Mouse (Mus musculus) heart, embryonic 14.5 days (tissue): ENCODE measurements around the gene Fads1. TPM values are rescaled to one million over a fixed set of nuclear protein-coding genes. Genes with fewer than 3 reads are reported as not detected.

Experiments used
- ATAC-seq: fragments of 200-750 bp; cut with Nextera tagmentation; 2 replicates; pipeline ENCODE4 v1.8.0; 2017; ENCODE audit warnings: low read depth, moderate TSS enrichment; ENCODE audit not compliant: insufficient number of reproducible peaks, insufficient read depth, low FRiP score
- H3K27ac ChIP-seq, 2 experiments: fragments of 200-500 bp in 1 of 2; fragments of 300-500 bp in 1 of 2; sonication (generic) in 1 of 2; replicated peaks in 1 of 2; 2 replicates each; pipeline ENCODE4 v1.5.1; 2012 to 2014; ENCODE audit warnings: low read depth in 2 of 2, low read length in 2 of 2, control low read depth in 1 of 2, mild to moderate bottlenecking in 1 of 2, mixed read lengths in 1 of 2; ENCODE audit not compliant: control insufficient read depth in 1 of 2, insufficient read depth in 1 of 2
- H3K27me3 ChIP-seq: fragments of 300-500 bp; sonication (generic); 2 replicates; pipeline ENCODE4 v1.6.1; 2014; ENCODE audit warnings: mild to moderate bottlenecking, low read length, control low read depth; ENCODE audit not compliant: control insufficient read depth, insufficient read depth
- H3K36me3 ChIP-seq: fragments of 300-500 bp; sonication (generic); 2 replicates; pipeline ENCODE4 v1.6.1; 2014; ENCODE audit warnings: mild to moderate bottlenecking, control low read depth, low read length, mixed read lengths; ENCODE audit not compliant: control insufficient read depth, insufficient read depth
- H3K4me1 ChIP-seq, 2 experiments: fragments of 200-500 bp in 1 of 2; fragments of 300-500 bp in 1 of 2; sonication (generic) in 1 of 2; 2 replicates each; pipeline ENCODE4 v1.6.1; 2012 to 2014; ENCODE audit warnings: low read length in 2 of 2, control low read depth in 1 of 2, mixed read lengths in 1 of 2; ENCODE audit not compliant: control insufficient read depth in 2 of 2, insufficient read depth in 2 of 2
- H3K4me2 ChIP-seq: fragments of 300-500 bp; sonication (generic); 2 replicates; pipeline ENCODE4 v1.6.1; 2014; ENCODE audit warnings: mild to moderate bottlenecking, low read length
- H3K4me3 ChIP-seq, 2 experiments: fragments of 200-500 bp in 1 of 2; fragments of 300-500 bp in 1 of 2; sonication (generic) in 1 of 2; 2 replicates each; pipeline ENCODE4 v1.5.1; 2012 to 2014; ENCODE audit warnings: low read length in 2 of 2, mild to moderate bottlenecking in 2 of 2, control low read depth in 1 of 2, low read depth in 1 of 2, moderate library complexity in 1 of 2; ENCODE audit not compliant: control insufficient read depth in 1 of 2, insufficient read depth in 1 of 2
- H3K9ac ChIP-seq: fragments of 300-500 bp; sonication (generic); 2 replicates; pipeline ENCODE4 v1.6.1; 2014; ENCODE audit warnings: mild to moderate bottlenecking, low read length
- H3K9me3 ChIP-seq: fragments of 300-500 bp; sonication (generic); 2 replicates; pipeline ENCODE4 v1.6.1; 2016; ENCODE audit warnings: low read length, control low read depth; ENCODE audit not compliant: control insufficient read depth
- WGBS: fragments of 180-500 bp; shearing (Covaris S2); extraction: QIAGEN DNeasy Blood & Tissue Kit; methylation state at CpG from one replicate; pipeline ENCODE4 v1.1.7; 2014; 5-methylcytosine and 5-hydroxymethylcytosine counted together
- polyA plus RNA-seq: library from polyadenylated mRNA; unstranded; fragments of >200 nt; fragmentation: Nextera tagmentation; extraction: Ambion mirVana; gene quantifications from 2 replicates; pipeline ENCODE4 v1.2.1, GENCODE M21; 2014

Gene Fads1
- polyA plus RNA-seq, 1 experiment from 2014 or later = 39.8 TPM

- no peaks in the 10 kb centered on the region for H3K36me3 ChIP-seq
- no peaks in the 10 kb centered on the region for H3K27me3 ChIP-seq
- ATAC-seq = no peak
- peak overlapping the region in 1 of 2 experiments; percentile 73; a peak in 2 of 4 replicates for H3K27ac ChIP-seq
- H3K4me2 ChIP-seq = no peak overlapping the region; the same call in 1 of the 2 replicates
- 0 out of 2 replicates have a peak, but pooled peaks cover 2% of the 10 kb centered on the region for H3K9me3 ChIP-seq
- WGBS = 30% methylated on average over 7 of the region's 7 CpGs
- H3K4me1 ChIP-seq = peaks cover 14 to 18% of the 10 kb centered on the region in 2 experiments
- H3K4me3 ChIP-seq = no peak overlapping the region
- no peak overlapping the region for H3K9ac ChIP-seq
Measured at GRCm38 (mm10) chr19:10176941-10177372, 5.7 kb upstream of the Fads1 start.

GRCm38 (mm10) chr19:10181225-10181624 is 1.5 kb upstream of the Fads1 start:
- H3K4me2 ChIP-seq = no peak overlapping the region
- H3K27ac ChIP-seq = no peak overlapping the region
- no peak for ATAC-seq
- H3K4me3 ChIP-seq = no peak overlapping the region
- 86% methylated on average over 7 of the region's 7 CpGs for WGBS
- no peaks in the 10 kb centered on the region for H3K27me3 ChIP-seq
- H3K36me3 ChIP-seq = peaks cover 17% of the 10 kb centered on the region
- no peak overlapping the region for H3K9ac ChIP-seq
- peaks cover 19 to 31% of the 10 kb centered on the region in 2 experiments for H3K4me1 ChIP-seq
- H3K9me3 ChIP-seq = 0 out of 2 replicates have a peak, but pooled peaks cover 2% of the 10 kb centered on the region

DNA sequence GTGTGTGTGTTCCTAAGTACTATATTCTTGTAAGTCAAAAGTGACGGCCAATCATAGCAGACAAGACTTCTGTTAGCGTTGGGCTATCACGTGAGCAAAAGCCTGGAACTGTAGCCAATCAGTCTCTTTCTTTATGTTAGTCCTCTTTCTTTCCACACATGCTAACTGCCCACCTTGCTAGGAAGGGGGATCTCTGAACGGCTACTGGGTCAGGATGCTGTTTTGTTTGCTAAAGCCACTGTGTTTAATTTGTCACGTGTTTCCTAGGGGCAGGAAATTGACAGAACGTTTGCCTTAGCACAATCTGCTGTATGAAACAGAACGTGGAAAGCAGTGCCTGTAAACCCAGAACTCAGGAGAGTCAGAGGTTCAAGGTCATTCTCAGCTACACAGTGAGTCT is 546 bp upstream of the Fads1 start:
- Histone ChIP-seq H3K4me3 (peak overlapping the region; percentile 29 to 91), H3K4me2 (peak overlapping the region; percentile 90), H3K36me3 (peaks cover 26% of the 10 kb centered on the region), H3K9me3 (0 out of 2 replicates have a peak, but pooled peaks cover 2% of the 10 kb centered on the region), H3K9ac (peak overlapping the region; percentile 86), H3K27me3 (no peaks in the 10 kb centered on the region), H3K27ac (peak overlapping the region; percentile 18 to 90; a peak in 3 of 4 replicates), H3K4me1 (peaks cover 14 to 22% of the 10 kb centered on the region in 2 experiments)
- 30% methylated on average over 7 of the region's 7 CpGs for WGBS
- ATAC-seq = no peak

DNA sequence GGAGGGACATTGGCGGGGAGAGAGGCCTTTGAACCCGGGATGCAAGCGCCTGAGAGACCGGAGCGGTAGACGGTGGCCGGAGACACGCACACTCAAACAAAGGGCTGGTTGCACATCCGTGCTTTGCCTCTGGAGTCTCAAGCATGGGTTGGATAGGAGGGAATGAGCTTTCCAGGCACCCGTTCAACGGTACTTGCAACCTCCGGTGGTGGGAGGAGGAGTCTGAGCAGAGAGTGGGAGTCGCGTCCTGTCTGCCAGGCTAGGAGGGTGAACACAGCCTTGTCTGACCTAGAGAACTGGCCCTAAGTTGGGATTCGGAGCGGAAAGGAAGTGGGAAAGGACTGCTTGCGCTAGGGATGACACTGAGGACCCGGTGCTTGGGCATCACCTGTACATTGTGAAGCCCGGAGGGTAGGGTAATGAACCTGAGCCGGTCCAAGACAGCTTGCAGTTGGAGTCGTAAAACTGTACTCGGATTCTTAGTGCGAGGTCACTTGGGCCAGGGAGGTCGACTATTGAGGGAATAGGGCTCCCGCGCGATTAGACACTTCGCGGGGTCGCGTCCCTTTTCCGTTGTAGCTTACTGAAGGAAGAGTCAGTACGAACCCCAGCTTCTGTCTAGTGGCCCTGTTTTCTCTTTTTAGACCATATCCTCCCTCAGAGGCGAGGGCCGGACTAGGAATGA is 753 bp downstream of the Fads1 start:
- H3K9ac ChIP-seq = peak overlapping the region; percentile 86
- 2% methylated on average over 35 of the region's 35 CpGs for WGBS
- no peaks in the 10 kb centered on the region for H3K9me3 ChIP-seq
- peaks cover 39% of the 10 kb centered on the region for H3K36me3 ChIP-seq
- H3K27me3 ChIP-seq = no peaks in the 10 kb centered on the region
- peak overlapping the region; percentile 90 for H3K4me2 ChIP-seq
- H3K27ac ChIP-seq = peak overlapping the region; percentile 87 to 90
- ATAC-seq = peak; percentile 54
- H3K4me3 ChIP-seq = peak overlapping the region; percentile 82 to 91
- peaks cover 14 to 21% of the 10 kb centered on the region in 2 experiments for H3K4me1 ChIP-seq

DNA sequence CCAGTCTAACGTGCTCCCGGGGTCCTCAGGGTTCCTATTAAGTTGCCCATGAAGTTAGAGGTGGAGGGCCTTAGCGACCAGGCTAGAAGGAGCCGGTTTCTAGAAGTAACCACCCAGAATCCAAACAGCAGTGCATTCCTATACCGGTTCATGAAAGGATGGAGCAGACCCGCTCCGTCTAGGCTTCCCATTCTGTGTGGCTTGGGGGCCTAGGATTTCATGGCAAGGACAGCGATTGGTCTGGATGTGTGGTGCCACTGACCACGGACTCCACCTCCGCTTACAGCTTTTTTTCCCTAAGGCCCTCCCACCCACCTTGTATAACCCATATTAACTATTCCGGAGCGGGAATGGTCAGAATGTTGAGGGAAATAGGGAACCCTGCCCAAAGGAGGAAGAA is 1.4 kb downstream of the Fads1 start:
- Histone ChIP-seq H3K4me3 (peak overlapping the region; percentile 82 to 91), H3K27ac (peak overlapping the region in 1 of 2 experiments; percentile 90; a peak in 1 of 4 replicates), H3K4me2 (peak overlapping the region; percentile 90), H3K27me3 (no peaks in the 10 kb centered on the region), H3K36me3 (peaks cover 45% of the 10 kb centered on the region), H3K4me1 (peaks cover 14 to 21% of the 10 kb centered on the region in 2 experiments), H3K9ac (peak overlapping the region; percentile 86), H3K9me3 (no peaks in the 10 kb centered on the region)
- WGBS = 33% methylated on average over 12 of the region's 12 CpGs
- no peak for ATAC-seq

GRCm38 (mm10) chr19:10185876-10186275 is 3.2 kb downstream of the Fads1 start:
- Histone ChIP-seq H3K36me3 (peaks cover 61% of the 10 kb centered on the region), H3K27me3 (no peaks in the 10 kb centered on the region), H3K4me3 (no peak overlapping the region), H3K9ac (no peak overlapping the region), H3K4me1 (peaks cover 11 to 16% of the 10 kb centered on the region in 2 experiments), H3K4me2 (no peak overlapping the region), H3K27ac (no peak overlapping the region), H3K9me3 (no peaks in the 10 kb centered on the region)
- ATAC-seq = no peak
- WGBS = 92% methylated on average over 3 of the region's 3 CpGs

GRCm38 (mm10) chr19:10186569-10186968 is 3.9 kb downstream of the Fads1 start:
- no peak for ATAC-seq
- Histone ChIP-seq H3K27me3 (no peaks in the 10 kb centered on the region), H3K4me1 (peaks cover 11 to 16% of the 10 kb centered on the region in 2 experiments), H3K9ac (no peak overlapping the region), H3K4me3 (no peak overlapping the region), H3K4me2 (no peak overlapping the region), H3K9me3 (no peaks in the 10 kb centered on the region), H3K36me3 (peaks cover 64% of the 10 kb centered on the region), H3K27ac (no peak overlapping the region)
- WGBS = 93% methylated on average over 8 of the region's 8 CpGs
